Mouse (Mus musculus): ENCODE data around the gene Sugct. TPM values are rescaled to one million over a fixed set of nuclear protein-coding genes. Genes with fewer than 3 reads are reported as not detected.

The Sugct gene
- polyA plus RNA-seq, 1 experiment from 2014 or later: 6.6 TPM

GRCm38 (mm10) chr13:17432139-17432916, 263.0 kb downstream of the Sugct start:
- no peak overlapping the region for H3K4me3 ChIP-seq
- H3K27me3 ChIP-seq: no peaks in the 10 kb centered on the region
- no peak overlapping the region for H3K9ac ChIP-seq
- H3K27ac ChIP-seq: no peak overlapping the region
- ATAC-seq (replicated peaks; ENCODE audit: insufficient number of reproducible peaks, insufficient read depth, low FRiP score, low read depth): no peak
- 44% methylated on average over 7 of the region's 7 CpGs for WGBS
- H3K4me2 ChIP-seq: no peak overlapping the region
- H3K9me3 ChIP-seq (replicated peaks): no peaks in the 10 kb centered on the region
- no peaks in the 10 kb centered on the region for H3K4me1 ChIP-seq (replicated peaks)
- no peaks in the 10 kb centered on the region for H3K36me3 ChIP-seq

- H3K4me1 ChIP-seq (replicated peaks): no peaks in the 10 kb centered on the region
- H3K4me2 ChIP-seq: no peak overlapping the region
- no peak overlapping the region for H3K4me3 ChIP-seq
- WGBS: 71% methylated on average over 6 of the region's 6 CpGs
- H3K36me3 ChIP-seq: no peaks in the 10 kb centered on the region
- H3K27ac ChIP-seq: no peak overlapping the region
- no peaks in the 10 kb centered on the region for H3K9me3 ChIP-seq (replicated peaks)
- H3K27me3 ChIP-seq: no peaks in the 10 kb centered on the region
- H3K9ac ChIP-seq: no peak overlapping the region
- ATAC-seq (replicated peaks; ENCODE audit: insufficient number of reproducible peaks, insufficient read depth, low FRiP score, low read depth): no peak
Measured at GRCm38 (mm10) chr13:17421875-17422274, 273.5 kb downstream of the Sugct start.

- Histone ChIP-seq H3K4me2 (no peak overlapping the region), H3K4me1 (replicated peaks) (no peaks in the 10 kb centered on the region), H3K4me3 (no peak overlapping the region), H3K9me3 (replicated peaks) (no peaks in the 10 kb centered on the region), H3K36me3 (no peaks in the 10 kb centered on the region), H3K9ac (no peak overlapping the region), H3K27ac (no peak overlapping the region), H3K27me3 (no peaks in the 10 kb centered on the region)
- no peak for ATAC-seq (replicated peaks; ENCODE audit: insufficient number of reproducible peaks, insufficient read depth, low FRiP score, low read depth)
- WGBS: 83% methylated on average over 1 of the region's 1 CpGs
Measured at GRCm38 (mm10) chr13:17420557-17420956, 274.8 kb downstream of the Sugct start.

- WGBS: 90% methylated on average over 8 of the region's 8 CpGs
- no peaks in the 10 kb centered on the region for H3K9me3 ChIP-seq (replicated peaks)
- no peaks in the 10 kb centered on the region for H3K27me3 ChIP-seq
- no peak overlapping the region for H3K27ac ChIP-seq
- no peak for ATAC-seq (replicated peaks; ENCODE audit: insufficient number of reproducible peaks, insufficient read depth, low FRiP score, low read depth)
- no peaks in the 10 kb centered on the region for H3K4me1 ChIP-seq (replicated peaks)
- no peaks in the 10 kb centered on the region for H3K36me3 ChIP-seq
- H3K9ac ChIP-seq: no peak overlapping the region
- no peak overlapping the region for H3K4me3 ChIP-seq
- H3K4me2 ChIP-seq: no peak overlapping the region
Measured at GRCm38 (mm10) chr13:17342836-17343235, 352.5 kb downstream of the Sugct start.

DNA sequence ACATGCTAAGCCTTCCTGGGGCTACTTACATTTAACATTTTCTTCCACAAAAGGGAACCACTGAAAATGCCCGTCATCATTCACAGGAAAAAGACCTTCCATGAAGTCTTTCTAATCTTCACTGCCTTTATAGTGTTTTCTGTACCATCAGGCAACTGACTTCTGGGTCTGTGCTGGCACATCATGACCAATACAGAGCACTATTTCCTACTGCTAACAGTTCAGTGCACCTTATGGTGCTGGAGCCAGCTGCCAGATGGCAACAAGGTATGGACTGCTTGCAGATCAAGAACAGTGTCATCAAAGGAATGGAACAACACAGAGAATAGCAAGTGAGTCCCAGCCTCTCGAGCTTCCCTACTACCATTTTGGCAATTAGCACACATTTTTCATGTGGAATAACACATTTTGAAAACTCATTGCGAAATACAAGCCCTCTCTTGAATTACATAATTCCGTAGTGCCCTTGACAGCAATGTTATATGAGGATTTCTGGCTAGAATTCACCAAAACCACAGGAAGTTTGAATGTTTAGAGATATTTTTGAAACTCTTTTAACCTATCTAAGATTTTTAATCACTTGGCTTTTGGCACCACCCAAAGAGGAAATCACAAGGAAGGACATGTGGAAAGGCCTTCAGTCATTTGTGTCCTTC, 359.3 kb downstream of the Sugct start:
- no peaks in the 10 kb centered on the region for H3K36me3 ChIP-seq
- no peaks in the 10 kb centered on the region for H3K4me1 ChIP-seq (replicated peaks)
- H3K4me2 ChIP-seq: no peak overlapping the region
- H3K4me3 ChIP-seq: no peak overlapping the region
- H3K9me3 ChIP-seq (replicated peaks): no peaks in the 10 kb centered on the region
- H3K27me3 ChIP-seq: no peaks in the 10 kb centered on the region
- ATAC-seq (replicated peaks; ENCODE audit: insufficient number of reproducible peaks, insufficient read depth, low FRiP score, low read depth): no peak
- no peak overlapping the region for H3K9ac ChIP-seq
- 78% methylated on average over 4 of the region's 4 CpGs for WGBS
- H3K27ac ChIP-seq: no peak overlapping the region

GRCm38 (mm10) chr13:17326863-17327262, 368.5 kb downstream of the Sugct start:
- Histone ChIP-seq H3K4me3 (no peak overlapping the region), H3K9ac (no peak overlapping the region), H3K9me3 (replicated peaks) (no peaks in the 10 kb centered on the region), H3K4me1 (replicated peaks) (no peaks in the 10 kb centered on the region), H3K27ac (no peak overlapping the region), H3K4me2 (no peak overlapping the region), H3K36me3 (no peaks in the 10 kb centered on the region), H3K27me3 (no peaks in the 10 kb centered on the region)
- ATAC-seq (replicated peaks; ENCODE audit: insufficient number of reproducible peaks, insufficient read depth, low FRiP score, low read depth): no peak
- 65% methylated on average over 4 of the region's 4 CpGs for WGBS

GRCm38 (mm10) chr13:17301590-17301989, 393.8 kb downstream of the Sugct start:
- H3K4me1 ChIP-seq (replicated peaks): peaks cover 4% of the 10 kb centered on the region
- H3K4me3 ChIP-seq: no peak overlapping the region
- no peaks in the 10 kb centered on the region for H3K36me3 ChIP-seq
- H3K9ac ChIP-seq: no peak overlapping the region
- no peak overlapping the region for H3K27ac ChIP-seq
- no peaks in the 10 kb centered on the region for H3K9me3 ChIP-seq (replicated peaks)
- no peak overlapping the region for H3K4me2 ChIP-seq
- H3K27me3 ChIP-seq: no peaks in the 10 kb centered on the region
- no peak for ATAC-seq (replicated peaks; ENCODE audit: insufficient number of reproducible peaks, insufficient read depth, low FRiP score, low read depth)
- 87% methylated on average over 4 of the region's 4 CpGs for WGBS

DNA sequence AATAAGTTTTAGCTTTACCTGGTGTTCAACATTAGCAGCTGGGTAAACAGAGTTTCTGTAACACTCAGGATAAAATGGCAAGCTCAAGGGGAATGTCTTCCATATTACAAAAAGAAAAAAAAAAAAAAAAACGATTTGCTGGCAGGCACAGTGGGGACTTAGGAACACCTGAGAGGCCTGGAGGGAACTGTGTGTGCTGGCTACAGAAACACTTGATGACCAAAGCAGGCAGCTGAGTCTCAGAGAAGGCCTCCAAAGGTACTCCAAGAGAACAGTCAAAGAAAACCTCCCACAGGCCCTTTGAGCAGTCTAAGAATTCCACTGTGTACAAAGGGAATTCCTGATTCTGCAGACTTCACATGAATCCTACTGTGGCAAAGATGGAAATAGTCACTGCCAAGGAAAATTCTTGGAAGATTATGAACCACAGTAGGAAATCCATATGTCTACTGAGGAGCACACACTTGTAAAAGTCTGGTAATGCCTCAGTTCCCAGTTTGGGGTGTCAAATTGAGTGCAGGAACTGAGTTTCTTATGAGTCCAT, 397.8 kb downstream of the Sugct start:
- Histone ChIP-seq H3K4me1 (replicated peaks) (peaks cover 4% of the 10 kb centered on the region), H3K27me3 (no peaks in the 10 kb centered on the region), H3K27ac (no peak overlapping the region), H3K4me3 (no peak overlapping the region), H3K9me3 (replicated peaks) (no peaks in the 10 kb centered on the region), H3K36me3 (no peaks in the 10 kb centered on the region), H3K9ac (no peak overlapping the region), H3K4me2 (no peak overlapping the region)
- ATAC-seq (replicated peaks; ENCODE audit: insufficient number of reproducible peaks, insufficient read depth, low FRiP score, low read depth): no peak
- WGBS: 52% methylated on average over 1 of the region's 1 CpGs

DNA sequence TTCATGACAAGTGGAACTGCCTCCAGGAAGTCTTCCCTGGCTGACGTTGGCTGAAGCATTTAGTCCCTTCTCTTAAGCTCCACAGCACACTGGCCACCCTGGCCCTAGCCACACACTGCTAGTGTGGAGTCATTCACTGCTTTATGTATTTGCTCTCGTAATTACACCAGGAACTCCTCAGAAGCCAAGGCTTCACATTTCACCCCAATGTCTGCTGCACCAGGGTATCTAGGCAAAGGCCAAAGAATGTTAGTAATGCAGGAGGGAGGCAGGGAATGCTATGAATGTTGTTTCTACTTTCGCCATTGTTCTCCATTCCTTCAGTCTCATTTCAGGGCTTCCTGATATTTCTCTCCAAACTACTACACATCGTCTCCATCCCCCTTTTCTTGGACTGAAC, 398.4 kb downstream of the Sugct start:
- 25% methylated on average over 4 of the region's 4 CpGs for WGBS
- no peaks in the 10 kb centered on the region for H3K27me3 ChIP-seq
- no peaks in the 10 kb centered on the region for H3K9me3 ChIP-seq (replicated peaks)
- no peak overlapping the region for H3K4me3 ChIP-seq
- H3K4me2 ChIP-seq: no peak overlapping the region
- H3K36me3 ChIP-seq: no peaks in the 10 kb centered on the region
- H3K27ac ChIP-seq: no peak overlapping the region; the same call in 1 of the 2 replicates
- peaks cover 4% of the 10 kb centered on the region for H3K4me1 ChIP-seq (replicated peaks)
- no peak for ATAC-seq (replicated peaks; ENCODE audit: insufficient number of reproducible peaks, insufficient read depth, low FRiP score, low read depth)
- H3K9ac ChIP-seq: no peak overlapping the region

GRCm38 (mm10) chr13:17296460-17296859, 398.9 kb downstream of the Sugct start:
- Histone ChIP-seq H3K9me3 (replicated peaks) (no peaks in the 10 kb centered on the region), H3K27me3 (no peaks in the 10 kb centered on the region), H3K36me3 (no peaks in the 10 kb centered on the region), H3K4me3 (no peak overlapping the region), H3K4me2 (no peak overlapping the region), H3K4me1 (replicated peaks) (peaks cover 4% of the 10 kb centered on the region), H3K9ac (no peak overlapping the region), H3K27ac (no peak overlapping the region)
- WGBS: 53% methylated on average over 3 of the region's 3 CpGs
- ATAC-seq (replicated peaks; ENCODE audit: insufficient number of reproducible peaks, insufficient read depth, low FRiP score, low read depth): no peak

GRCm38 (mm10) chr13:17291057-17291456, 404.3 kb downstream of the Sugct start:
- no peaks in the 10 kb centered on the region for H3K36me3 ChIP-seq
- H3K4me3 ChIP-seq: no peak overlapping the region
- no peak for ATAC-seq (replicated peaks; ENCODE audit: insufficient number of reproducible peaks, insufficient read depth, low FRiP score, low read depth)
- no peak overlapping the region for H3K9ac ChIP-seq
- H3K27me3 ChIP-seq: no peaks in the 10 kb centered on the region
- no peak overlapping the region for H3K4me2 ChIP-seq
- 26% methylated on average over 3 of the region's 3 CpGs for WGBS
- H3K4me1 ChIP-seq (replicated peaks): peaks cover 13% of the 10 kb centered on the region
- H3K9me3 ChIP-seq (replicated peaks): no peaks in the 10 kb centered on the region
- peak overlapping the region; percentile 63 for H3K27ac ChIP-seq
